Mouse (Mus musculus): Measurements from ENCODE around the gene Adh5.

DNA sequence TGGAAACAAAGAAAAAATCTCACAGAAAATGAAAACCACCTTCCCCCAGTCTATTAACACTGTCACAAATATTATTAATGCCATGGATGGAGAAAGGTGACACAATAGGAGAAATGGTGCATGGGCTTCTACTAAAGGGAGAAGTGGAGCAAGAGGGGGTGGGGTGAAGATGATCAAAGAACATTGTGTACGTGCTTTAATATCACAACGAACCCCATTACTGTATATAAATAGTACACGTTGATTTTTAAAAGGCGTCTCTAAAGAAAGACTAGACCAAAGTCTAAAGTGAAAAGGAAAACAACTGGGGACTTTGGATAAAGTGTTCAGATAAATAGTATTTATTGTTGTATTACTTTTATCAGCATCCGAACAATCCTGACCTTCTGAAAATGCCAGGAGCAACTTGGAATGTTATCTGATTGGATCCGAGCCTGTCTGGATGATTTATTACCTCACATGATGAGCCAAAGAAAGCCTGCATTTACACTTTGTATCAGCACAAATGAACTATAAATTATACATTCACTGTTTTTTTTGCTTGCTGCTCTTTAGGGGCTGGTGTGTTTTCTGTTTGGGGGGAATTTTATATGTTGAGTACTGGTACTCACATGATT lies 12.4 kb upstream of the Adh5 start:
- TF ChIP-seq CTCF (IDR thresholded peaks at IDR 0.05; ENCODE audit: control insufficient read depth, insufficient read depth, insufficient read length), result no peak
- no peak for TF ChIP-seq MYOD1 (IDR thresholded peaks at IDR 0.05; ENCODE audit: control insufficient read depth, insufficient read length, low read depth)
- TF ChIP-seq CEBPB (IDR thresholded peaks at IDR 0.05; ENCODE audit: low read depth), result no peak
- TF ChIP-seq USF1 (IDR thresholded peaks at IDR 0.05; ENCODE audit: low read depth), result no peak
